Mouse (Mus musculus): ENCODE data around the gene Slc9a4.

- TF ChIP-seq CTCF (IDR thresholded peaks at IDR 0.05; ENCODE audit: low read depth) (no peak), EP300 (IDR thresholded peaks at IDR 0.05; ENCODE audit: low read depth) (no peak)
These were observed 388 bp downstream of the Slc9a4 start for GRCm38 (mm10) chr1:40580269-40580668.
